Mouse (Mus musculus): ENCODE results near the gene Ercc5.

DNA sequence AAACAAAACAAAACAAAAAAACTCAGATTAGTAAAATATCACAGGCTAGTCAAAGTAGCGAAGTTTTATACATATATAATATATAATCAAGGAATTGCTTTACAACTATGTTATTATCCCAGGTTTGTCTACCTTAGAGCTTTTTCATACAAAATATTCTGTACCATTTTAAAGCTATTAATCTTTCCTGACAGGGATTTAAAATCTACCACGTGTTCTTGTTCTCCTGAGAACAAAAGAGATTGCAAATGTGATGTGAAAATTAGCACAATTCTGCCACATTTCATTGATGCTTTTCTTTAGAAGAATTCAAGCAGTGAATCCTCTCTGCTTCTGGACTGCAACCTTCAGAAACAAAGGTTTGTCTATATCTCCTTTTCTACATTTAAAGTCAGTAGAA lies 66.9 kb downstream of the Ercc5 start:
- no peak for TF ChIP-seq CHD2 (IDR thresholded peaks at IDR 0.05; ENCODE audit: low read depth, low read length)
- no peak for TF ChIP-seq MAFK (IDR thresholded peaks at IDR 0.05; ENCODE audit: insufficient read depth, low read depth, low read length)
- TF ChIP-seq ZNF384 (IDR thresholded peaks at IDR 0.05; ENCODE audit: low read depth, low read length) = no peak
- TF ChIP-seq HCFC1 (IDR thresholded peaks at IDR 0.05; ENCODE audit: borderline replicate concordance, insufficient read depth, low read length) = no peak
- TF ChIP-seq ZC3H11A (IDR thresholded peaks at IDR 0.05; ENCODE audit: borderline replicate concordance, low read depth, low read length) = no peak
